Mouse (Mus musculus) lung, adult 2 months (tissue): Measurements from ENCODE around the gene Peli1.

Experiments used
- CTCF ChIP-seq: fragments of 200-500 bp; IDR thresholded peaks from 2 replicates; pipeline ENCODE4 v1.5.1; 2011; ENCODE audit warnings: mild to moderate bottlenecking, low read length, control low read depth; ENCODE audit not compliant: insufficient read depth
- POLR2A ChIP-seq: fragments of 200-500 bp; IDR thresholded peaks from 2 replicates; pipeline ENCODE4 v1.6.1; 2011; ENCODE audit warnings: low read depth, mild to moderate bottlenecking, control low read depth, low read length, borderline replicate concordance; ENCODE audit errors: extremely low read depth

- TF ChIP-seq CTCF: no peak
- no peak for TF ChIP-seq POLR2A
Measured at GRCm38 (mm10) chr11:21166495-21167096, 75.5 kb downstream of the Peli1 start.
